In the genomic region with DNA sequence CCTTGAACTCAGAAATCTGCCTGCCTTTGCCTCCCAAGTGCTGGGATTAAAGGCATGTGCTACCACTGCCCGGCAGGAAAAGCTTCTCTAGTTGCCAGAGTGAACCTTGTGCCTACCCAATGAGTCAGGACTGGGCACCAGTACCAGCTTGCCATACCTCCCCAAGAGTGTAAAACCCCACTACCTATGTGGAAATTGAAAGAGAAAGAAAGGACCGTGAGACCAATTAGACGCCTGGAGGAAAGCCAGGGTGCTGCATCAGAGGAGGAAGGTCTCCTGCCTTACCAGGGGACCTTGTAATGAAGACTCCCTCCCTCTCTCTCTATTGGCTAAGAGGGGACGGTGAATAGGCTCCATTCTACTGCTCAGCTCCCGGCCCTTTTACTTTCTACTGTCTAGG, we compare ENCODE assay signal across 14 mouse cellular contexts. TPM values are rescaled to one million over a fixed set of nuclear protein-coding genes. Genes with fewer than 3 reads are reported as not detected.
"Had no signal": no experiment of that assay in that cellular context is flagged by ENCODE, and none has a peak within 500 bp of the region (broad histone marks: within the 10 kb centered on the region; RNA-seq: fewer than 3 reads in every experiment).

No protein-coding gene starts in this region.

- H3K27ac ChIP-seq: kidney, postnatal 0 days; limb, embryonic 13.5 days; liver, embryonic 14.5 days; midbrain, embryonic 10.5 days; neural tube, embryonic 12.5 days; stomach, postnatal 0 days had no signal

- H3K9ac ChIP-seq: limb, embryonic 13.5 days; liver, embryonic 14.5 days; neural tube, embryonic 12.5 days had no signal

- DNase-seq: kidney, adult 9 months; kidney, postnatal 36 days; left cerebral cortex, postnatal 4 days; lung, adult 18-20 months; midbrain, embryonic 14.5 days; right cerebral cortex, adult 18-20 months; right cerebral cortex, postnatal 25 days had no signal

- H3K27me3 ChIP-seq: neural tube, embryonic 12.5 days had no signal

- H3K4me3 ChIP-seq: limb, embryonic 13.5 days; midbrain, embryonic 10.5 days; myocyte; neural tube, embryonic 12.5 days had no signal

- H3K4me2 ChIP-seq: limb, embryonic 13.5 days; neural tube, embryonic 12.5 days had no signal

- H3K36me3 ChIP-seq: midbrain, embryonic 10.5 days; neural tube, embryonic 12.5 days had no signal

- H3K9me3 ChIP-seq: limb, embryonic 13.5 days; midbrain, embryonic 10.5 days; neural tube, embryonic 12.5 days had no signal

RNA-seq across cellular contexts. Expression of a gene that starts 59.4 kb away (rescaled TPM):
- polyA plus RNA-seq: myocyte had no signal
